Mouse (Mus musculus): ENCODE data around the gene Tlr5.

DNA sequence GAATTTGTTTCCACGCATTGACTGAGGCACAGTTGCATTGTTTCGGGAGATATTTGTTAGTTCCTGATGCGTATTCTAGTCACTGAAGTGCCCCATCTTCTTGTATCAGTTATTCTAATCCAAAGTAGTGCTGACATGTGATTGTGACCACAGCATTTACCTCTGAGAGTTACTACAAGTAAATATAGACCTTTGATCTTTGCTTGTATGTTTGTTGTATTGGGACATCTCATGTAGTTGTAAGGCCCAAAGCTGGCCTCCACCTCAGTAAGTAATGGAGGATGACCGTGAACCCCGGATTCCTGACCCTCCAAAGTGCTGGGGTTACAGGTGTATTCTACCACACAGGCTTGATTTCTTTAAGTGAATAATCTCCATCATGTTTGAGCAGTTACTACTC lies 38.4 kb upstream of the Tlr5 start:
- no peak for TF ChIP-seq POLR2A (IDR thresholded peaks at IDR 0.05; ENCODE audit: low read depth, low read length)
- TF ChIP-seq SIN3A (IDR thresholded peaks at IDR 0.05; ENCODE audit: low read length) = no peak
- no peak for TF ChIP-seq EP300 (IDR thresholded peaks at IDR 0.05; ENCODE audit: low read length)
- no peak for TF ChIP-seq MAX (IDR thresholded peaks at IDR 0.05; ENCODE audit: low read length)
- no peak for TF ChIP-seq CTCF (conservative IDR thresholded peaks at IDR 0.05 in 1 of 2, IDR thresholded peaks at IDR 0.05 in 1 of 2; ENCODE audit: low read depth in 2 of 2, low read length in 2 of 2)
- TF ChIP-seq POLR2AphosphoS2 (IDR thresholded peaks at IDR 0.05; ENCODE audit: low read depth, low read length) = no peak
- no peak for TF ChIP-seq USF1 (IDR thresholded peaks at IDR 0.05; ENCODE audit: low read depth, low read length)

Data from CH12.LX (cell line).